Mouse (Mus musculus) heart, embryonic 10.5 days (tissue): Measurements from ENCODE around the gene Zfp74. TPM values are rescaled to one million over a fixed set of nuclear protein-coding genes. Genes with fewer than 3 reads are reported as not detected.
"Not testable (repeated sequence)": the region's sequence is repeated elsewhere in the genome, so short reads cannot be mapped to it uniquely, and the experiment has no call there.

Experiments used
- DNase-seq: peaks from one replicate; pipeline ENCODE4 v3.0.0-alpha.2; 2017; ENCODE audit warnings: low spot score
- H3K27ac ChIP-seq: fragments of 300-500 bp; sonication (generic); 2 replicates; pipeline ENCODE4 v1.5.1; 2016; ENCODE audit warnings: mild to moderate bottlenecking
- H3K27me3 ChIP-seq: fragments of 300-500 bp; sonication (generic); 2 replicates; pipeline ENCODE4 v1.6.1; 2016; ENCODE audit warnings: mild to moderate bottlenecking; ENCODE audit not compliant: poor library complexity, insufficient read depth, severe bottlenecking
- H3K36me3 ChIP-seq: fragments of 300-500 bp; sonication (generic); 2 replicates; pipeline ENCODE4 v1.6.1; 2016; ENCODE audit warnings: mild to moderate bottlenecking, moderate library complexity
- H3K4me1 ChIP-seq: fragments of 300-500 bp; sonication (generic); 2 replicates; pipeline ENCODE4 v1.6.1; 2016; ENCODE audit warnings: mild to moderate bottlenecking
- H3K4me3 ChIP-seq: fragments of 300-500 bp; sonication (generic); 2 replicates; pipeline ENCODE4 v1.5.1; 2016; ENCODE audit warnings: mild to moderate bottlenecking, moderate library complexity
- H3K9me3 ChIP-seq: fragments of 300-500 bp; sonication (generic); 2 replicates; pipeline ENCODE4 v1.6.1; 2016; ENCODE audit warnings: mild to moderate bottlenecking, moderate library complexity
- WGBS: fragments of 180-500 bp; shearing (Covaris S2); methylation state at CpG from one replicate; pipeline ENCODE4 v1.1.7; 2016; 5-methylcytosine and 5-hydroxymethylcytosine counted together
- polyA plus RNA-seq: library from polyadenylated mRNA; unstranded; fragments of >200 nt; fragmentation: Nextera tagmentation; extraction: Ambion mirVana; gene quantifications from 2 replicates; pipeline ENCODE4 v1.2.1, GENCODE M21; 2016

Zfp74 gene
- polyA plus RNA-seq, 1 experiment from 2014 or later, result 10.9 TPM

DNA sequence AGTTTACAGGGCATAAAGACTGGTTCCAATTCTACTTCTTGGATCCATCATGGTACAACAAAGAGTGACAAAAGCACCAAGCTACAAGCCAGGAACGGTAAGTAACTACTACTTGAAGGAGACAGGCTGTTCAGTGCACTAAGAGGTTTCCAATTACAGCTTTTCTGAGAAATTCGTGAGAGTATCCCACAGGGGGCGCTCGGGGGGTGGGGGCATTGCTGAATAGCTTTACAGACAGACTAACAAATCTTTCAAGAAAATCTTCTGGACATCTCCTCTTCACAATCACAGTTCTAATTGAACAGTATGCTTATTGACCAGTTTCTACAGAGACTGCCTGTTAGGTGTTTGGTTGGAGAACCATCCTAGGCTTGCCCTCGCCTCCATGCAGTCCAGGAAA is 27.6 kb upstream of the Zfp74 start:
- no peaks in the 10 kb centered on the region for H3K27me3 ChIP-seq
- no peak for DNase-seq
- H3K9me3 ChIP-seq, result no peaks in the 10 kb centered on the region
- H3K36me3 ChIP-seq, result peaks cover 12% of the 10 kb centered on the region
- H3K27ac ChIP-seq, result peak overlapping the region; percentile 96
- 47% methylated on average over 5 of the region's 5 CpGs for WGBS
- peaks cover 39% of the 10 kb centered on the region for H3K4me1 ChIP-seq
- peak overlapping the region; percentile 20 for H3K4me3 ChIP-seq

- Histone ChIP-seq H3K4me1 (peaks cover 34% of the 10 kb centered on the region), H3K36me3 (peaks cover 5% of the 10 kb centered on the region), H3K9me3 (no peaks in the 10 kb centered on the region), H3K4me3 (peak overlapping the region; percentile 20), H3K27ac (peak overlapping the region; percentile 96), H3K27me3 (no peaks in the 10 kb centered on the region)
- DNase-seq, result no peak
- WGBS, result 78% methylated on average over 1 of the region's 1 CpGs
Measured at GRCm38 (mm10) chr7:29980761-29981160, 26.9 kb upstream of the Zfp74 start.

- 81% methylated on average over 9 of the region's 9 CpGs for WGBS
Measured at GRCm38 (mm10) chr7:29970686-29971085, 16.8 kb upstream of the Zfp74 start.

GRCm38 (mm10) chr7:29965115-29965810 is 11.4 kb upstream of the Zfp74 start:
- DNase-seq, H3K9me3 ChIP-seq, H3K36me3 ChIP-seq, H3K4me1 ChIP-seq, H3K4me3 ChIP-seq, H3K27ac ChIP-seq, H3K27me3 ChIP-seq: not testable (repeated sequence)
- WGBS, result 48% methylated on average over 39 of the region's 39 CpGs

More at GRCm38 (mm10) chr7:29970686-29971085, 16.8 kb upstream of the Zfp74 start:
- no peak for DNase-seq
- H3K9me3 ChIP-seq, result no peaks in the 10 kb centered on the region
- no peaks in the 10 kb centered on the region for H3K4me1 ChIP-seq
- no peaks in the 10 kb centered on the region for H3K27me3 ChIP-seq
- H3K4me3 ChIP-seq, result no peak overlapping the region
- H3K27ac ChIP-seq, result no peak overlapping the region
- peaks cover 5% of the 10 kb centered on the region; the same call in 1 of the 2 replicates for H3K36me3 ChIP-seq

DNA sequence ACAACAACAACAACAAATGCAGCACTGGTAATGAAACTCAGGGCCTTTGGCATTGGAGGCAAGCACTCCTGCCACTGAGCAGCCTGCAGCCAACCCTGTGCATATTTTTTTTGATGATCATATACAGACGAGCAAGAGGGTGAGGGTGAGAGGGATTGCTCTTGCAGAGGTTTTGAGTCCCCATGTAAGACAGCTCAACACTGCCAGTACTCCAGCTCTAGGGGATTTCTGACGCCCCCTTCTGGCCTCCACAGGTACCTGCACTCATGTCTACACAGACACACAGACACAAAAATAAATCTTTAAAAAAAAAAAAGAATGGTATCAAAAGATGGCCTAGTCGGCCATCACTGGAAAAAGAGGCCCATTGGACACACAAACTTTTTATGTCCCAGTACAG is 5.1 kb upstream of the Zfp74 start:
- no peaks in the 10 kb centered on the region for H3K36me3 ChIP-seq
- no peak overlapping the region for H3K27ac ChIP-seq
- no peaks in the 10 kb centered on the region for H3K9me3 ChIP-seq
- no peak overlapping the region for H3K4me3 ChIP-seq
- no peak for DNase-seq
- 60% methylated on average over 3 of the region's 3 CpGs for WGBS
- H3K4me1 ChIP-seq, result peaks cover 7% of the 10 kb centered on the region; the same call in 1 of the 2 replicates
- H3K27me3 ChIP-seq, result no peaks in the 10 kb centered on the region

GRCm38 (mm10) chr7:29958125-29958724 is 4.3 kb upstream of the Zfp74 start:
- Histone ChIP-seq H3K27ac (no peak overlapping the region), H3K36me3 (no peaks in the 10 kb centered on the region), H3K27me3 (no peaks in the 10 kb centered on the region), H3K4me3 (no peak overlapping the region), H3K9me3 (no peaks in the 10 kb centered on the region), H3K4me1 (peaks cover 7% of the 10 kb centered on the region)
- 78% methylated on average over 11 of the region's 11 CpGs for WGBS
- no peak for DNase-seq

DNA sequence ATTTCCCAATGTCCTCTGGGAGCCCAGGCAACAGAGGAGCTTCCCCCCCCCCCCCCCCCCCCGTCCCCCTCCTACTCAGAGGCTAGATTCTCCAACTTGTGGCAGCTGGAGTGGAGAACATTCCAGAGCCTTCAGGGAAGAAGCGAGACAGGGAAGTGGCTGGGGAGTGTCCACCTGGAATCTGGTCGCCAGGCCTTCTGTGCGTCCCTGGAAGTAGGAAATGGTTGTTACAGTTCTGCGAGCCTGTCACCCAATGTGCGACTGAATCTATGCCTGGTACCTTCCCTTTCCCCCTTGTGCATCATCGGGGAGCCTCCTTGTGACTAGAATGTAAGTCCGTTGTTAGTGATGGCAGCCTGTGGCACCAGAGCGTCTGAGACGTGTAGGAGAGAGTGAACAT is 2.4 kb upstream of the Zfp74 start:
- Histone ChIP-seq H3K27me3 (no peaks in the 10 kb centered on the region), H3K27ac (peak overlapping the region; percentile 64; the same call in 1 of the 2 replicates), H3K4me3 (0 out of 2 replicates have a peak overlapping the region, but pooled peaks have one; percentile 31), H3K36me3 (peaks cover 2% of the 10 kb centered on the region; the same call in 1 of the 2 replicates), H3K4me1 (peaks cover 9% of the 10 kb centered on the region), H3K9me3 (no peaks in the 10 kb centered on the region)
- 47% methylated on average over 10 of the region's 10 CpGs for WGBS
- peak; percentile 74 for DNase-seq

DNA sequence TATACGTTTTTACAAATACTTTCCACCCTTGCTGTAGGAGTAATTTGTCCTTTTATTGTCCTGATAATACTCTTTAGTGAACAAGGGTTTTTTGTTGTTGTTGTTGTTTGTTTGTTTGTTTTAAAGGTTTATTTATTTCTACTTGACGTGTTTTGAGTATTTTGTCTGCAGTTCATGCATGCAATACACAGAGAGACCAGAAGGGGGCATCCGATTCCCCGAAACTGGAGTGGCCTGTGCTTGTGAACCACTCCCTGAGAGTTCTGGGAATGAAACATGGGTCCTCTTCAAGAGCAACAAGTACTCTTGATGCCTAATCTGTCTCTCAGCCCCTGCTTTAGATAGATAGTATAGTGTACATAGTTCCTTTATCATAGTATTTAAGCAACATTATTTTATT is 842 bp upstream of the Zfp74 start:
- peak overlapping the region; percentile 97 for H3K27ac ChIP-seq

GRCm38 (mm10) chr7:29953086-29953485 is 803 bp downstream of the Zfp74 start:
- no peak for DNase-seq
- Histone ChIP-seq H3K27me3 (no peaks in the 10 kb centered on the region), H3K4me3 (peak overlapping the region; percentile 84), H3K36me3 (peaks cover 25% of the 10 kb centered on the region; the same call in 1 of the 2 replicates), H3K4me1 (peaks cover 9% of the 10 kb centered on the region), H3K27ac (peak overlapping the region; percentile 97), H3K9me3 (no peaks in the 10 kb centered on the region)
- 53% methylated on average over 10 of the region's 10 CpGs for WGBS

More for the DNA sequence above, 842 bp upstream of the Zfp74 start:
- Histone ChIP-seq H3K4me1 (peaks cover 9% of the 10 kb centered on the region), H3K36me3 (peaks cover 17% of the 10 kb centered on the region; the same call in 1 of the 2 replicates), H3K4me3 (peak overlapping the region; percentile 84), H3K27me3 (no peaks in the 10 kb centered on the region), H3K9me3 (no peaks in the 10 kb centered on the region)
- 19% methylated on average over 4 of the region's 4 CpGs for WGBS
- DNase-seq, result peak; percentile 81

GRCm38 (mm10) chr7:29944201-29944600 is 9.7 kb downstream of the Zfp74 start:
- Histone ChIP-seq H3K27ac (no peak overlapping the region), H3K4me1 (no peaks in the 10 kb centered on the region), H3K4me3 (no peak overlapping the region), H3K36me3 (peaks cover 59% of the 10 kb centered on the region), H3K27me3 (no peaks in the 10 kb centered on the region), H3K9me3 (no peaks in the 10 kb centered on the region)
- no peak for DNase-seq
- WGBS, result 82% methylated on average over 2 of the region's 2 CpGs

GRCm38 (mm10) chr7:29943720-29944119 is 10.2 kb downstream of the Zfp74 start:
- Histone ChIP-seq H3K36me3 (peaks cover 55% of the 10 kb centered on the region), H3K9me3 (no peaks in the 10 kb centered on the region), H3K4me3 (no peak overlapping the region), H3K27ac (no peak overlapping the region), H3K4me1 (no peaks in the 10 kb centered on the region), H3K27me3 (no peaks in the 10 kb centered on the region)
- 66% methylated on average over 2 of the region's 2 CpGs for WGBS
- no peak for DNase-seq

- no peak for DNase-seq
- H3K9me3 ChIP-seq, result no peaks in the 10 kb centered on the region
- H3K27me3 ChIP-seq, result no peaks in the 10 kb centered on the region
- H3K36me3 ChIP-seq, result peaks cover 54% of the 10 kb centered on the region
- no peak overlapping the region for H3K4me3 ChIP-seq
- H3K27ac ChIP-seq, result no peak overlapping the region
- WGBS, result 45% methylated on average over 2 of the region's 2 CpGs
- no peaks in the 10 kb centered on the region for H3K4me1 ChIP-seq
Measured at GRCm38 (mm10) chr7:29942740-29943139, 11.1 kb downstream of the Zfp74 start.

- no peak overlapping the region for H3K4me3 ChIP-seq
- no peak for DNase-seq
- peaks cover 61% of the 10 kb centered on the region for H3K36me3 ChIP-seq
- H3K9me3 ChIP-seq, result no peaks in the 10 kb centered on the region
- whole genome bisulfite sequencing, result 88% methylated on average over 11 of the region's 11 CpGs
- H3K27me3 ChIP-seq, result no peaks in the 10 kb centered on the region
- H3K4me1 ChIP-seq, result no peaks in the 10 kb centered on the region
- H3K27ac ChIP-seq, result no peak overlapping the region
Measured at GRCm38 (mm10) chr7:29941027-29941426, 12.9 kb downstream of the Zfp74 start.
